Mouse (Mus musculus) forebrain, embryonic 10.5 days (tissue): Measurements from ENCODE around the gene Reep6. TPM values are rescaled to one million over a fixed set of nuclear protein-coding genes. Genes with fewer than 3 reads are reported as not detected.

Experiments
- microRNA-seq: library from miRNA; unstranded; fragments of <30 nt; microRNA quantifications from one replicate; pipeline ENCODE4, GENCODE M21; 2017
- polyA plus RNA-seq: library from polyadenylated mRNA; unstranded; fragments of >200 nt; fragmentation: Nextera tagmentation; extraction: Ambion mirVana; gene quantifications from 2 replicates; pipeline ENCODE4 v1.2.1, GENCODE M21; 2016

Gene Reep6
- polyA plus RNA-seq, 1 experiment from 2014 or later: 7.7 TPM

Small RNA genes within 50 kb of the gene (microRNA-seq; reads per million reads assigned to microRNA genes)
- not detected for gene Gm22721

Other genes with a start within 250 kb of the Reep6 start
- 14.7 and 15.6 TPM in 2 replicates for gene Sbno2, start 224.4 kb upstream of the Reep6 start, polyA plus RNA-seq
- 14.4 and 18.1 TPM in 2 replicates for gene Stk11, start 214.2 kb upstream of the Reep6 start, polyA plus RNA-seq
- gene Atp5d, start 191.3 kb upstream of the Reep6 start, polyA plus RNA-seq: 495 and 498 TPM in 2 replicates
- gene Cbarp, start 189.1 kb upstream of the Reep6 start, polyA plus RNA-seq: 6.8 and 7.3 TPM in 2 replicates
- 19.1 and 19.8 TPM in 2 replicates for gene Midn, start 181.7 kb upstream of the Reep6 start, polyA plus RNA-seq
- 90.9 and 116 TPM in 2 replicates for gene Cirbp, start 164.0 kb upstream of the Reep6 start, polyA plus RNA-seq
- gene 1600002K03Rik, start 157.0 kb upstream of the Reep6 start, polyA plus RNA-seq: 9.8 and 10.7 TPM in 2 replicates
- gene Efna2, start 150.5 kb upstream of the Reep6 start, polyA plus RNA-seq: 23.2 and 24.2 TPM in 2 replicates
- gene Mum1, start 103.5 kb upstream of the Reep6 start, polyA plus RNA-seq: 89.4 and 98.3 TPM in 2 replicates
- gene Ndufs7, start 80.8 kb upstream of the Reep6 start, polyA plus RNA-seq: 309 and 314 TPM in 2 replicates
- 18.3 and 19.1 TPM in 2 replicates for gene Gamt, start 68.9 kb upstream of the Reep6 start, polyA plus RNA-seq
- 48.2 and 52.3 TPM in 2 replicates for gene Dazap1, start 68.5 kb upstream of the Reep6 start, polyA plus RNA-seq
- gene Rps15, start 37.5 kb upstream of the Reep6 start, polyA plus RNA-seq: 1,138 and 1,144 TPM in 2 replicates
- 19.4 and 27.0 TPM in 2 replicates for gene Apc2, start 34.0 kb upstream of the Reep6 start, polyA plus RNA-seq
- gene 2310011J03Rik, start 9.4 kb upstream of the Reep6 start, polyA plus RNA-seq: 56.4 and 60.2 TPM in 2 replicates
- 5.7 and 6.7 TPM in 2 replicates for gene Pcsk4, start 455 bp upstream of the Reep6 start, polyA plus RNA-seq
- 0.27 and 0.54 TPM in 2 replicates for gene Adamtsl5, start 18.5 kb downstream of the Reep6 start, polyA plus RNA-seq
- gene Plk5, start 26.5 kb downstream of the Reep6 start, polyA plus RNA-seq: 0.43 and 0.71 TPM in 2 replicates
- gene Mex3d, start 57.7 kb downstream of the Reep6 start, polyA plus RNA-seq: 6.8 and 7.0 TPM in 2 replicates
- 343 and 346 TPM in 2 replicates for gene Mbd3, start 69.6 kb downstream of the Reep6 start, polyA plus RNA-seq
- gene Uqcr11, start 76.9 kb downstream of the Reep6 start, polyA plus RNA-seq: 625 and 631 TPM in 2 replicates
- 191 and 199 TPM in 2 replicates for gene Tcf3, start 103.7 kb downstream of the Reep6 start, polyA plus RNA-seq
- 0.05 and 0.07 TPM in 2 replicates for gene Onecut3, start 164.9 kb downstream of the Reep6 start, polyA plus RNA-seq
- 0.51 and 0.71 TPM in 2 replicates for gene Atp8b3, start 209.2 kb downstream of the Reep6 start, polyA plus RNA-seq
- 32.8 and 34.8 TPM in 2 replicates for gene Rexo1, start 231.6 kb downstream of the Reep6 start, polyA plus RNA-seq
- 7.4 and 7.5 TPM in 2 replicates for gene Klf16, start 247.4 kb downstream of the Reep6 start, polyA plus RNA-seq